Mouse (Mus musculus) frontal cortex, adult 2 months (tissue): ENCODE measurements around the gene Rplp0. TPM values are rescaled to one million over a fixed set of nuclear protein-coding genes. Genes with fewer than 3 reads are reported as not detected.
"Not testable (repeated sequence)": the region's sequence is repeated elsewhere in the genome, so short reads cannot be mapped to it uniquely, and the experiment has no call there.

Source experiments
- DNase-seq, 2 experiments: peaks; one replicate each; pipeline ENCODE4 v3.0.0; 2022; ENCODE audit warnings: low spot score in 1 of 2; ENCODE audit errors: extremely low spot score in 1 of 2
- polyA plus RNA-seq: library from polyadenylated mRNA; depleted of rRNA; stranded (reverse); fragments of >200 nt; gene quantifications from 2 replicates; pipeline ENCODE4 v1.2.3, GENCODE M21; 2012

Gene Rplp0
- polyA plus RNA-seq, 1 experiment, result 543 TPM

GRCm38 (mm10) chr5:115550482-115551005, 8.7 kb upstream of the Rplp0 start:
- DNase-seq, result no peak

DNA sequence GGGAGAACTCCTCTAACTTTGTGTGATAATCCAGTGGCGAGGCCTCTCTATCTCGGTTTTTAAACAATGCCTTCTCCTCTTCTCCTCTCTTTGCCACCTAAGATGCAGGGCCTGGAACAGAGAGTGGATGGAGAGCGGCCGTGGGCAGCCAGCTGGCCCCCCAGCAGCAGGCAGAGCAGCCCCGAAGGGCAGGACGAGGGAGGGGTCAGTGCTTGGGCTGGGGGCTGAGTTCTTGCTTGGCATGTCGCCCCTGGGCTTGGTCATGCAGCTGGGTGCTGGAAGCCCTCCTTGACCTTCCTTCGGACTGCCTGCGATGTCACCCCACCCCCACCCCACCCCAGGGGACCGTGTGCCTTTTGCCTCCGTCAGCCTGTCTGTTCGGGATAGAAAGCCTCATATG, 7.9 kb upstream of the Rplp0 start:
- DNase-seq, result no peak

DNA sequence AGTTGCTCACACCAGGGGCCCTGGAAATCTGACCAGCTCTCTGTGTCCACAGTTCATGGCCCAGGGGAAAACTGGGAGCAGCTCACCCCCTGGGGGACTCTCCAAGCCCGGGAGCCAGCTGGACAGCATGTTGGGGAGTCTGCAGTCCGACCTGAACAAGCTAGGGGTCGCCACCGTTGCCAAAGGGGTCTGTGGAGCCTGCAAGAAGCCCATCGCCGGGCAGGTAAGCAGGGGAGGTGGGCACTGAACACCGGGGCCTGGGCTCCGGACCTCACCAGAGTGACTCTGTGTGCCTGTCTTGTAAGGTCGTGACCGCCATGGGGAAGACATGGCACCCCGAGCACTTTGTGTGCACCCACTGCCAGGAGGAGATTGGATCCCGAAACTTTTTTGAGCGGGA, 7.5 kb upstream of the Rplp0 start:
- DNase-seq, result no peak

GRCm38 (mm10) chr5:115553801-115554420, 5.4 kb upstream of the Rplp0 start:
- no peak for DNase-seq

DNA sequence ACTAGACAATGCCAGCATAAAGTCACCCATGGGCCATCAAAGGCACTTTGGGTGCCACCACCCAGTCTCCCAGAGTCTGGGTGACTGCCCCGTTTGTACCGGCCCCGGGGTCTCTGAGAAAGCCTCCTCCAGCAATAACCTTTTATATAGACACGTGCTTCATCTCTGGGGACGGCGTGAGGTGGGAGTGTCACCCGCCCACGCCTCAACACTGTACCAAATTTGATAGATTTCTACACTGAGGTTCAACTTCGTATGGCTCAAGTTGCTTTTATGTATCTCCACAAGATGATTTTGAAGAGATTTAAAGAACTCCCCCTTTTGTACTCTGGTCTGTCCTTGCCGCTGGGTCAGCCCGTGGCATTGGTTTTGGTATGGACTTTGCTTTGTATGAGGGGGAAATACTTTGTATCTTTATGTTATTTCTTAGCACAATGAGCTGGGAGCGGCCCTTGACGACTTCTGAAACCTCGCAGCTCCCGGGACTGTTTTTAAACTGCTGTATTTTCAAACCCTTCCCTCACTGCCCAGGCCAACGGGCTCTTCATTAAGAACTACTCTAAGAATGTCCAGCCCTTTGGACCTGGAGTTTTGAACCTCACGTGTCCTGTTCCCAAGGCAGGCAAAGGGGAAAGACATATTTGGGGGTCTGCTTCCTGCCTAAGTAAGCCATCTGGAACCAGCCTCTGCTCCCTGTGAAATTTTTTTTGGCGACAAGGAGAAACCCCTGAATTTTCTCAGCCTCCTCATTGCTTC, 4.6 kb upstream of the Rplp0 start:
- DNase-seq, result no peak

DNA sequence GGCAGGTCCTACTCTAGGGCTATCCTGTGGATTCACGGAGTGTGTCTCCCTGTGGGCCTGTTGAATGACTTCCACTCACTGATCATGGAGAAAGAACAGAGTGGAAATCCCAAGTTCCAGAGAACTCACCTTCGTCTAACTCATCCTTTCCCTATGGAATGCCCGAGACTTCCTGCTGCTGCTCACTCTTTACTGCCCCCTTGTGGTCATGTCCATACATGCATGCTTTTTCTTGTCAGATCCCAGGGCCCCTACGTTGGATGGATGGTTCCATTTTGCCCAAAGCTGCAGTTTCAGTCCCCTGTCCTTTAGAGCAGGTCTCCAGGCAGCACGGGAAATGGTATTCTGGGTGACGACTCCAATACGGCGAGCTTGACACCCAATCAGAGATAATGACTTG, 3.0 kb upstream of the Rplp0 start:
- peak; percentile 51 to 90 for DNase-seq

- DNase-seq, result no peak
Measured at GRCm38 (mm10) chr5:115558182-115558794, 979 bp upstream of the Rplp0 start.

DNA sequence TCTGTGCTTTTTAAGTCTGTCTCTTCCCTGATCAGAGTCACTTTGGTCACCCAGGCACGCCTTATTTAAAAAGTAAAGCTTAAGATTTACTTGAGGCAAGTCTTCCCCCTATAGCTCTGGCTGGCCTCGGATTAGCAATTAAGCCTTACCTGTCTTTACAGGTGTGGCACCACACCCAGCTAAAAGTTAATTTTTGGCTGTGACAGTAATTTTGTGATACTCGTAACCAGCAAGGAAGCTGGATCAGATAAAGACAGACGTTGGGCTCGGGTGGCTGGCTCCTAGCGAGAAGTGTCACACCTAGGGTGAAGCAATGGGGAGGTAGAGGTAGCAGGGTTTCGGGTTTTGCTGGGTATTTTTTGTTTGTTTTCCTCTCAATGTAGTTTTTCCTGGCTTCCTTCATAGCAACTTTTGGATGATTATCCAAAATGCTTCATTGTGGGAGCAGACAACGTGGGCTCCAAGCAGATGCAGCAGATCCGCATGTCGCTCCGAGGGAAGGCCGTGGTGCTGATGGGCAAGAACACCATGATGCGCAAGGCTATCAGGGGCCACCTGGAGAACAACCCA, 1.2 kb downstream of the Rplp0 start:
- no peak for DNase-seq

DNA sequence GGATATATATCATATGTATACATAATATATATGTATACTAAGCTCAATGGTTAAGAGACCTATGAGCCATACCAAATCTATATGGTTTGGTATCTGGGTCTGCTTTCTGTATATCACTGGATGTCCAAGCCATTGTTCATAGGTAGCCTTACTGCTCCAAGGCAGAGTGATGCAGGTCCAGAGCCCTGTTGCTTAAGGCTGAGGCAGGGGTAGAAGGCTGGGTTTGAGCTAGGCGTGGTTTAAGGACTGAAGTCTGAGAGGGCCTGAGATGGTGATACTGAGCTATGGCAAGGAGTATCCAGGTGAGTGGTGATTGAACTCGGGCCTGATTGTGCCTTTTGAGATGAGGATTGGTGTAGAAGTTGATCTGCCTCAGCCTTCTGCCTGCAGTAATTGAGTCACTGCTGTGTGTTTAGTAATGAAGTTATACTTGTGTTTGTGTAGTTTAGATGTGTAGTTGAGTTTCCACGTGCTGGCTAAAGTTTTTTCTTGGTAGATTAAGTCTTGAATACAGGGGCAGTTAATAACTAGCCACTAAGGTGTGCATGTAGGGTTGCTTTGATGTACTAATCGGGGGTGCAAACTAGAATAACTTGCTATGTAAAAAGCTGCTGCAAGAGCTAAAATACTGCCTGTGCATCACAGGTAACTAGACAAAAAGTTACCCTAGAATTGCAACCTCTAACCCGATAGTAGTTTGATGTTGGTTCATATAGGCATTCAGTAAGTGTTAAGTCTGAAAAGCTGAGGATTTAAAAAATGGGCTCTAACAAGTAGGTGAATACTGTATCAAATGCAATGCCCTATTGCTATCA, 4.7 kb downstream of the Rplp0 start:
- DNase-seq, result no peak

- peak in 1 of 2 experiments; percentile 73 for DNase-seq
Measured at GRCm38 (mm10) chr5:115564737-115565393, 5.6 kb downstream of the Rplp0 start, which contains the start of gene Gcn1l1. Gcn1l1 (plus strand) TSS chr5:115565254.

DNA sequence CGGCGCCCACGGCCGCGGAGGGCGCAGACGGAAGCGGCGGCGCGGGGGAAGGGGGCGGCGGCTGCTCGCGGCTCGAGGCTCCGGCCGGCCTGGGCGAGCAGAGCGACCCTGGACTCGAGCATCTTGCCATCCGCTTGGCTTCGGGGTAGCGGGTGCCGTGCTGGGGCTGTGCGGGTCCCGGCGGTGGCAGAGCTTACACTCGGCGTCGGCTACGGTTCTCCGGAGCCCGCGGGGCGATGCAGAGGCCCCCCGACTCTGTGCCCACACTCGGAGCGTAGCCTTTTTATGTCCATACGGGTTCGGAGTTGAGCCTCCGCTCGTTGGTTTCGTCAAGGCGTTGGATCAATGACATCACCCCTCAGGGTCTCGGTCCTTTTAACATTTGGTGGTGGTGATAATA, 6.1 kb downstream of the Rplp0 start:
- no peak for DNase-seq

- no peak for DNase-seq
Measured at GRCm38 (mm10) chr5:115568681-115569080, 9.4 kb downstream of the Rplp0 start.

GRCm38 (mm10) chr5:115569308-115569707, 10.0 kb downstream of the Rplp0 start:
- DNase-seq, result no peak

DNA sequence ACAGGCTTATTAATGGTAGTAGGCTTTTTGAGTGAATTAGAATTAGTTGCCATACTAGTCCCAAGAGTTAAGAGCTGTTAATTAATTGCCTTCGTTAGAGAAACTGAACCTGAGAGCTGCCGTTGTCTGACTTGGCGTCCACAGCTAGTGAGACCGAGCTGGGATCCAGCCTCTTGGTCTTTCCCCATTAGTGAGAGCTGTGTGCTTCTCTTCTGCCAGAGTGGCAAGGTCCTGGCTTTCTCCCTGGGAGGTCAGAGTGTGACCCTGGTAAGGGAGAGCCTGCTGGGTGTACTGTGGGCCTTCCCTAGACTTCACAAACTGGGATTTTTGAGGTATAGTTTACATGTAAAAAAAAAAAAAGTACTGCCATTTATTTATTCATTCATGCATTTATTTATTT, 10.5 kb downstream of the Rplp0 start:
- no peak for DNase-seq

DNA sequence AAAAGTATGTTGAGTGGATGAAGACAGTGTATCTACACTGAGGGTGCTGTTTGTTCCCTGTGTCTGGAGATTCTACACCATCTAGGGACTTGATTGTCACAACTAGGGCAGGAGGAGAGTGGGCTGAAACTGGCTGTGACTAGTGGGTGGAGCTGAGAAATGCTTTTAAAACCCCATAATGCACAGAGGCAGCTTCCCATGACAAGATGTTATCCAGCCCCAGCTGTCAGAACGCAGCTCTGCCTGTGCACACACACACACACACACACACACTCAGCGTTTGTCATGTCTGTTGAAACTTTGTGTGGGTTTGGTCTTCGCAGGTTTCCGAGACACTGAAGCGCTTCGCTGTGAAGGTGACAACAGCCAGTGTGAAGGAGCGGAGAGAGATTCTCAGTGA, 11.8 kb downstream of the Rplp0 start:
- DNase-seq, result peak; percentile 80 to 83

DNA sequence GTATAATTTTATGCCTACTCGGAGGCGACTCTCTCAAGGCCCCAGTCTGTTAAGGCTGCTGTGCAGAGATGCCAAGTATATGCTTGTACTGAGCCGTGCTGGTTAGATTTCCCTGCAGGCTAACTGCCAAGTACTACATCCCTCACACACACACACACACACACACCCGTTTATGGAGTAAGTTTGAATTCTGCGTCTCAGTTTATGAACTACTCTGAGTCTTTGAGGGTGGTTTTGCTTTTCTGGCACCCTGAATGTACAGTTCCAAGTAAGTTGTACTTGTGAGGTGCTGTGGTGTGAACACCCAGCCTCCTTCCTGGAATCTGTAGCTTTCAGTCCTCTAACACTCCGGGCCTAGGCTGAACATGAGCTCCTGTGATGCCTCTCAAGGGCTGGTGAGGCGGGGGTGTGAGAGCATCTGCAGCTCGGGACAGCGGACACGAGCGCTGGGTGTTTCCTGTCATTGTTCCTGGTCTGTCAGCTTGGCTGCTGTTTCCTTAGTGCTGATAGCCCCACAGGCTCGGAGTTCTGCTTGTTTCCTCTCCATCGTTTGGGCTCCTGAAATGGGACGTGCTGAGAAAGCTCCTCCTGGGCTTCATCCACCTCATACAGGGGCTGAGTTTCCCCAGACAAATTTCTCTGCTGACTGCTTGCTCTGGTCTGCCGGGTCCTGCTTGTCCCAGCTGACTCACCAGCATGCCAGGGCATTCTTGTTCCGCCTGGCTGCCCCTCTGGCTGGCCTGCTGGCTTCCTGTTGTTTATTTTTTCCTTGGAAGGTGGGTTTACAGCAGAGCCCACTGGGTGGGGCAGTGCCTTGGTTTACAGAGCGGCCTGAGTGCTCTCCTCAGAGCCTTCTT, 13.6 kb downstream of the Rplp0 start:
- DNase-seq, result peak; percentile 40 to 66

DNA sequence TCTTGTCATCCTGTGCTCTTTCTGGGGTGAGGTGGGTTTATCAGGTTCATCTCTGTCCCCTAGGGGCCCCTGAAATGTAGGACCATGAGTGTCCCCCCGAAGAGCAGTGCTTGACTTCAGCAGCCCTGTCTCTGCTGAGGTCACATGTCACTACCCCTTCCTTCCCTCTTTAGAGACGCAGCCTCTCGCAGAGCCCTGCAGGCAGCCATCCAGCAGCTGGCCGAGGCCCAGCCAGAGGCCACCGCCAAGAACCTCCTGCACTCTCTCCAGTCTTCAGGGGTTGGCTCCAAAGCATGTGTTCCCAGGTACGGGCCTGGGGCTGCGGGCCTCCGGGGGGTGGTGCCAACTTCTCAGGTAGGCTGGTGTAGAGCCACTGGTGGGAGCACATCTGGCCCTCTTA, 15.7 kb downstream of the Rplp0 start:
- DNase-seq, result no peak

- DNase-seq, result not testable (repeated sequence)
Measured at GRCm38 (mm10) chr5:115577686-115578085, 18.4 kb downstream of the Rplp0 start.

GRCm38 (mm10) chr5:115578922-115579321, 19.7 kb downstream of the Rplp0 start:
- no peak for DNase-seq
